Mouse (Mus musculus) gastrocnemius, adult 2 months (tissue): ENCODE data around the gene Dync1li2. TPM values are rescaled to one million over a fixed set of nuclear protein-coding genes. Genes with fewer than 3 reads are reported as not detected.

Experiments used
- DNase-seq: peaks from one replicate; pipeline ENCODE4 v3.0.0; 2022
- H3K27ac ChIP-seq: fragments of 200-600 bp; 2 replicates; pipeline ENCODE4 v1.8.1; 2022; ENCODE audit warnings: mild to moderate bottlenecking
- H3K4me3 ChIP-seq: fragments of 200-600 bp; 2 replicates; pipeline ENCODE4 v1.8.1; 2022; ENCODE audit warnings: mild to moderate bottlenecking, moderate library complexity
- CTCF ChIP-seq: fragments of 200-600 bp; IDR thresholded peaks from 2 replicates; pipeline ENCODE4 v1.8.1; 2022; ENCODE audit warnings: antibody characterized with exemption, mild to moderate bottlenecking, moderate library complexity
- intact Hi-C: fragments of 180-260 bp; cut with DNase I; formaldehyde crosslinking; loops from one replicate; pipeline ENCODE4 v1.15.1; 2025
- total RNA-seq, 2 experiments: library from RNA; stranded (reverse); gene quantifications; 2 replicates each; pipeline ENCODE4 v1.2.3; 2021

Dync1li2 gene
- total RNA-seq, 2 experiments from 2014 or later: 99.8 to 100 TPM

DNA sequence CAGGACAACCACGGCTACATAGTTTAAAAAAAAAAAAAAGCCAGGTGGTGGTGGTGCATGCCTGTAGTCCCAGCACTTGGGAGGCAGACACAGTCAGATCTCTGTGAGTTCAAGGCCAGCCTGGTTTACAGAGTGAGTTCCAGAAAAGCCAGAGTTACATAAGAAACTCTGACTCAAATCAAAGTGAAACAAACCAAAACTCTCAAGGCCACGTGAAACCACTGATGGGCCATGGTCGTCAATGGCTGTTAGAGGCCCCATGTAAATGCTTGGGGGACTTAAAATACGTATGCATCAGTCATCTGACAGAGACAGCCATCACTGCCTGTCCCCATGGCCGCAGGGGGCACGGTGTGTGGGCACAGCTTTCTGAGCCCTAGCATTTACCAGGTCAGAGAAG, 71.7 kb downstream of the Dync1li2 start:
- no peak for DNase-seq
- Histone ChIP-seq H3K4me3 (no peak overlapping the region), H3K27ac (no peak overlapping the region)
- intact Hi-C loops: no loop called here
- TF ChIP-seq CTCF: no peak

GRCm38 (mm10) chr8:104370071-104370470, 72.8 kb downstream of the Dync1li2 start:
- intact Hi-C loops: no loop called here
- peak overlapping the region; percentile 55; the same call in 1 of the 2 replicates for H3K27ac ChIP-seq
- TF ChIP-seq CTCF: no peak
- DNase-seq: peak; percentile 53
- peak overlapping the region; percentile 40 for H3K4me3 ChIP-seq

GRCm38 (mm10) chr8:104369591-104369990, 73.3 kb downstream of the Dync1li2 start:
- TF ChIP-seq CTCF: no peak
- no peak for DNase-seq
- intact Hi-C loops: no loop called here
- Histone ChIP-seq H3K4me3 (peak overlapping the region; percentile 40), H3K27ac (peak overlapping the region; percentile 55; the same call in 1 of the 2 replicates)

Other genes starting within 250 kb of the Dync1li2 start
- 1 to 10 TPM; 2.7 to 3.6 TPM for gene Tk2, start 194.5 kb downstream of the Dync1li2 start, total RNA-seq
- 1 to 10 TPM; 1.4 to 3.8 TPM for gene Cklf, start 192.2 kb downstream of the Dync1li2 start, total RNA-seq
- not detected for gene Cmtm2a, start 149.9 kb downstream of the Dync1li2 start, total RNA-seq
- not detected for gene Gm45711, start 133.0 kb downstream of the Dync1li2 start, total RNA-seq
- gene Cmtm1, start 132.9 kb downstream of the Dync1li2 start, total RNA-seq: not detected
- gene Gm11020, start 121.5 kb downstream of the Dync1li2 start, total RNA-seq: not detected
- gene Cmtm2b, start 120.8 kb downstream of the Dync1li2 start, total RNA-seq: not detected
- gene Cmtm3, start 103.6 kb downstream of the Dync1li2 start, total RNA-seq: 1 to 10 TPM; 3.5 to 8.5 TPM
- gene Cmtm4, start 47.2 kb downstream of the Dync1li2 start, total RNA-seq: 1 to 10 TPM; 3.9 to 5.7 TPM
- not detected for gene Terb1, start 66.9 kb upstream of the Dync1li2 start, total RNA-seq
- 10 to 100 TPM; 26.1 to 28.3 TPM for gene Nae1, start 91.6 kb upstream of the Dync1li2 start, total RNA-seq
- gene Car7, start 91.6 kb upstream of the Dync1li2 start, total RNA-seq: under 1 TPM; 0.98 to 0.99 TPM
- gene Pdp2, start 148.4 kb upstream of the Dync1li2 start, total RNA-seq: 1 to 10 TPM; 4.0 to 4.6 TPM
- gene Cdh16, start 181.3 kb upstream of the Dync1li2 start, total RNA-seq: not detected
- gene Rrad, start 188.3 kb upstream of the Dync1li2 start, total RNA-seq: 1 to 10 TPM; 2.8 to 3.1 TPM
- 10 to 100 TPM; 33.8 to 42.3 TPM for gene Ciao2b, start 198.9 kb upstream of the Dync1li2 start, total RNA-seq